Mouse (Mus musculus): ENCODE measurements around the gene Osr1.

DNA sequence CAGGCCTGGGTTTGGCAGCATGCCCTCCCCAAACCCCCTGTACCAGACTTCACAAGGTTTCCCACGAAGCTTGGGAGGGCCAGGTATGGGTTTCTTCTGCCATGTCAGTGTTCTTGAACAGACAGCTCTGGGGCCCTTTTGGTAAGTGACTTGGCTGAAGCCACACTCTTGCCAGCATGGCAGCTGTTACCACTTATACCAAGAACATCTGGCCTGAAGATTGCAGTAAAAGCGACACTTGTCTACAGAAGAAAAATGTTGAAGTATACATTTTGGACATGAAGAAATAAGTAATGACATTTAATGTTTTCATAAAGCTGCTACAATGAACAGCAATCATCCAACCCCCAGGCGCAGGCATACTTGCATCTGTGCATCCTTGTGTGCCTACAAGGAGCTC is 5.0 kb upstream of the Osr1 start:
- TF ChIP-seq POLR2A (IDR thresholded peaks at IDR 0.05; ENCODE audit: insufficient read depth, low read depth, low read length) (no peak), CTCF (IDR thresholded peaks at IDR 0.05; ENCODE audit: insufficient read depth, low read depth, low read length) (no peak)

Data from olfactory bulb, adult 2 months (tissue).